Mouse (Mus musculus) liver, embryonic 14.5 days (tissue): ENCODE data around the gene Gm16253. TPM values are rescaled to one million over a fixed set of nuclear protein-coding genes. Genes with fewer than 3 reads are reported as not detected.

Experiments used
- ATAC-seq: fragments of 200-750 bp; cut with Nextera tagmentation; 2 replicates; pipeline ENCODE4 v1.8.0; 2017; ENCODE audit warnings: moderate number of reproducible peaks, mild to moderate bottlenecking, moderate library complexity; ENCODE audit not compliant: insufficient read depth
- DNase-seq, 3 experiments: peaks; one replicate each; pipeline ENCODE4 v3.0.0-alpha.2; 2012 to 2013; ENCODE audit warnings: low read depth in 3 of 3, low spot score in 3 of 3
- H3K27ac ChIP-seq: fragments of 300-500 bp; sonication (generic); 2 replicates; pipeline ENCODE4 v1.5.1; 2014; ENCODE audit warnings: moderate library complexity, mild to moderate bottlenecking, control low read depth, inconsistent platforms
- H3K27me3 ChIP-seq: fragments of 300-500 bp; sonication (generic); 2 replicates; pipeline ENCODE4 v1.6.1; 2014; ENCODE audit warnings: mild to moderate bottlenecking, low read length, moderate library complexity; ENCODE audit not compliant: control insufficient read depth, insufficient read depth
- H3K36me3 ChIP-seq: fragments of 300-500 bp; sonication (generic); replicated peaks from 2 replicates; pipeline ENCODE4 v1.6.1; 2014; ENCODE audit warnings: low read depth; ENCODE audit not compliant: control insufficient read depth, insufficient read depth
- H3K4me1 ChIP-seq, 2 experiments: fragments of 200-500 bp in 1 of 2; fragments of 300-500 bp in 1 of 2; sonication (generic) in 1 of 2; replicated peaks; 2 replicates each; pipeline ENCODE4 v1.6.1; 2012 to 2014; ENCODE audit warnings: antibody characterized with exemption in 1 of 2, inconsistent platforms in 1 of 2, low read length in 1 of 2; ENCODE audit not compliant: control insufficient read depth in 2 of 2, insufficient read depth in 2 of 2
- H3K4me2 ChIP-seq: fragments of 300-500 bp; sonication (generic); 2 replicates; pipeline ENCODE4 v1.6.1; 2014; ENCODE audit warnings: low read depth, mild to moderate bottlenecking, control low read depth, moderate library complexity
- H3K4me3 ChIP-seq, 2 experiments: fragments of 200-500 bp in 1 of 2; fragments of 300-500 bp in 1 of 2; sonication (generic) in 1 of 2; 2 replicates each; pipeline ENCODE4 v1.5.1; 2012 to 2014; ENCODE audit warnings: low read depth in 2 of 2, low read length in 2 of 2, mild to moderate bottlenecking in 2 of 2, control low read depth in 1 of 2, inconsistent platforms in 1 of 2, moderate library complexity in 1 of 2; ENCODE audit not compliant: insufficient read depth in 1 of 2
- H3K9ac ChIP-seq: fragments of 300-500 bp; sonication (generic); replicated peaks from 2 replicates; pipeline ENCODE4 v1.6.1; 2014; ENCODE audit warnings: mild to moderate bottlenecking, control low read depth, moderate library complexity
- H3K9me3 ChIP-seq: fragments of 300-500 bp; sonication (generic); 2 replicates; pipeline ENCODE4 v1.6.1; 2016; ENCODE audit warnings: low read length, mixed read lengths; ENCODE audit not compliant: control insufficient read depth
- CTCF ChIP-seq: IDR thresholded peaks from 2 replicates; pipeline ENCODE4 v1.5.1; 2016; ENCODE audit warnings: antibody characterized with exemption, low read depth, control low read depth
- EP300 ChIP-seq: IDR thresholded peaks from 2 replicates; pipeline ENCODE4 v1.6.1; 2016; ENCODE audit warnings: antibody characterized with exemption, low read depth
- WGBS: fragments of 180-500 bp; shearing (Covaris S2); extraction: QIAGEN DNeasy Blood & Tissue Kit; methylation state at CpG from one replicate; pipeline ENCODE4 v1.1.7; 2014; ENCODE audit not compliant: insufficient replicate concordance; 5-methylcytosine and 5-hydroxymethylcytosine counted together
- polyA plus RNA-seq, 2 experiments: library from polyadenylated mRNA; depleted of rRNA in 1 of 2; stranded (reverse) in 1 of 2; unstranded in 1 of 2; fragments of >200 nt; fragmentation: Nextera tagmentation in 1 of 2; extraction: Ambion mirVana in 1 of 2; gene quantifications; 2 replicates each; pipeline versions ENCODE4 v1.2.1 to v1.2.3; 2012 to 2014

Gene Gm16253
- polyA plus RNA-seq, 2 experiments: not detected

- 33% methylated on average over 10 of the region's 10 CpGs for WGBS
- peak overlapping the region; percentile 52 for H3K4me2 ChIP-seq
- no peak overlapping the region for H3K4me3 ChIP-seq
- peaks cover 17 to 35% of the 10 kb centered on the region in 2 experiments for H3K4me1 ChIP-seq
- peaks cover 15% of the 10 kb centered on the region for H3K36me3 ChIP-seq
- H3K9ac ChIP-seq: no peak overlapping the region
- no peaks in the 10 kb centered on the region for H3K9me3 ChIP-seq
- peak; percentile 22; the same call in 1 of the 2 replicates for ATAC-seq
- no peak overlapping the region for H3K27ac ChIP-seq
- no peaks in the 10 kb centered on the region for H3K27me3 ChIP-seq
- TF ChIP-seq EP300 (no peak), CTCF (no peak)
- no peak for DNase-seq
These were observed 12.7 kb upstream of the Gm16253 start for GRCm38 (mm10) chr3:96563911-96564632.

GRCm38 (mm10) chr3:96564633-96565032 lies 12.2 kb upstream of the Gm16253 start:
- WGBS: 10% methylated on average over 7 of the region's 7 CpGs
- H3K9ac ChIP-seq: peak overlapping the region; percentile 27; the same call in 1 of the 2 replicates
- peak overlapping the region in 1 of 2 experiments; percentile 23; a peak in 1 of 4 replicates for H3K4me3 ChIP-seq

GRCm38 (mm10) chr3:96565105-96565504 lies 11.7 kb upstream of the Gm16253 start:
- 56% methylated on average over 3 of the region's 3 CpGs for WGBS
- Histone ChIP-seq H3K27me3 (no peaks in the 10 kb centered on the region), H3K4me3 (no peak overlapping the region), H3K36me3 (peaks cover 8% of the 10 kb centered on the region), H3K4me2 (peak overlapping the region; percentile 52), H3K4me1 (peaks cover 11 to 27% of the 10 kb centered on the region in 2 experiments; a peak in 3 of 4 replicates), H3K27ac (no peak overlapping the region), H3K9me3 (no peaks in the 10 kb centered on the region), H3K9ac (no peak overlapping the region)
- DNase-seq: no peak
- no peak for ATAC-seq
- TF ChIP-seq CTCF: no peak

More at GRCm38 (mm10) chr3:96564633-96565032, 12.2 kb upstream of the Gm16253 start:
- ATAC-seq (peak; percentile 54), DNase-seq (no peak)
- Histone ChIP-seq H3K27me3 (no peaks in the 10 kb centered on the region), H3K4me1 (peaks cover 13 to 32% of the 10 kb centered on the region in 2 experiments; a peak in 3 of 4 replicates), H3K36me3 (peaks cover 13% of the 10 kb centered on the region), H3K27ac (no peak overlapping the region), H3K4me2 (peak overlapping the region; percentile 52), H3K9me3 (no peaks in the 10 kb centered on the region)
- TF ChIP-seq EP300: no peak
- TF ChIP-seq CTCF: no peak

GRCm38 (mm10) chr3:96566661-96567450 lies 9.9 kb upstream of the Gm16253 start:
- Histone ChIP-seq H3K9me3 (no peaks in the 10 kb centered on the region), H3K4me1 (peaks cover 8 to 33% of the 10 kb centered on the region in 2 experiments; a peak in 3 of 4 replicates), H3K4me3 (no peak overlapping the region), H3K27ac (no peak overlapping the region), H3K4me2 (no peak overlapping the region), H3K36me3 (no peaks in the 10 kb centered on the region), H3K27me3 (no peaks in the 10 kb centered on the region), H3K9ac (no peak overlapping the region)
- WGBS: 61% methylated on average over 8 of the region's 8 CpGs
- DNase-seq: no peak
- no peak for TF ChIP-seq CTCF
- no peak for TF ChIP-seq EP300
- ATAC-seq: no peak

GRCm38 (mm10) chr3:96568605-96569004 lies 8.2 kb upstream of the Gm16253 start:
- no peaks in the 10 kb centered on the region for H3K36me3 ChIP-seq

More at GRCm38 (mm10) chr3:96568605-96569004, 8.2 kb upstream of the Gm16253 start:
- H3K9ac ChIP-seq: no peak overlapping the region
- TF ChIP-seq CTCF (no peak), EP300 (no peak)
- ATAC-seq: no peak
- peaks cover 8 to 35% of the 10 kb centered on the region in 2 experiments; a peak in 3 of 4 replicates for H3K4me1 ChIP-seq
- H3K27me3 ChIP-seq: no peaks in the 10 kb centered on the region
- H3K4me3 ChIP-seq: no peak overlapping the region
- no peak overlapping the region for H3K4me2 ChIP-seq
- no peak overlapping the region for H3K27ac ChIP-seq
- DNase-seq: no peak
- H3K9me3 ChIP-seq: no peaks in the 10 kb centered on the region
- WGBS: 68% methylated on average over 8 of the region's 8 CpGs
